Mouse (Mus musculus) MN1 (cell line): ENCODE measurements around the gene Pik3r5.

ENCODE experiments used
- DNase-seq: peaks from one replicate; pipeline ENCODE4 v3.0.0-alpha.2; 2016; ENCODE audit warnings: low spot score

The Pik3r5 gene

GRCm38 (mm10) chr11:68448356-68448755, 16.4 kb downstream of the Pik3r5 start:
- no peak for DNase-seq

- no peak for DNase-seq
These were observed 19.4 kb downstream of the Pik3r5 start for GRCm38 (mm10) chr11:68451282-68451735.

GRCm38 (mm10) chr11:68451747-68452405, 20.0 kb downstream of the Pik3r5 start:
- no peak for DNase-seq

GRCm38 (mm10) chr11:68452740-68453139, 20.8 kb downstream of the Pik3r5 start:
- no peak for DNase-seq

GRCm38 (mm10) chr11:68453301-68453700, 21.4 kb downstream of the Pik3r5 start:
- DNase-seq, result no peak

- no peak for DNase-seq
These were observed 26.2 kb downstream of the Pik3r5 start for GRCm38 (mm10) chr11:68458086-68458485.

GRCm38 (mm10) chr11:68459021-68459420, 27.1 kb downstream of the Pik3r5 start:
- DNase-seq, result no peak

- DNase-seq, result no peak
These were observed 27.6 kb downstream of the Pik3r5 start for GRCm38 (mm10) chr11:68459486-68459885.

- no peak for DNase-seq
These were observed 30.8 kb downstream of the Pik3r5 start for GRCm38 (mm10) chr11:68462716-68463115.

- no peak for DNase-seq
These were observed 32.3 kb downstream of the Pik3r5 start for GRCm38 (mm10) chr11:68464260-68464659.

GRCm38 (mm10) chr11:68465090-68465489, 33.2 kb downstream of the Pik3r5 start:
- no peak for DNase-seq

- DNase-seq, result no peak
These were observed 35.5 kb downstream of the Pik3r5 start for GRCm38 (mm10) chr11:68467441-68467840.

- DNase-seq, result no peak
These were observed 36.2 kb downstream of the Pik3r5 start for GRCm38 (mm10) chr11:68467962-68468612.

- DNase-seq, result no peak
These were observed 37.0 kb downstream of the Pik3r5 start for GRCm38 (mm10) chr11:68468886-68469285.

GRCm38 (mm10) chr11:68472162-68472849, 40.4 kb downstream of the Pik3r5 start:
- DNase-seq, result no peak

- DNase-seq, result no peak
These were observed 42.7 kb downstream of the Pik3r5 start for GRCm38 (mm10) chr11:68474600-68474999.

GRCm38 (mm10) chr11:68475676-68476075, 43.8 kb downstream of the Pik3r5 start:
- DNase-seq, result no peak

- no peak for DNase-seq
These were observed 45.7 kb downstream of the Pik3r5 start for GRCm38 (mm10) chr11:68477661-68478060.

- DNase-seq, result no peak
These were observed 46.7 kb downstream of the Pik3r5 start for GRCm38 (mm10) chr11:68478574-68478981.

- no peak for DNase-seq
These were observed 48.7 kb downstream of the Pik3r5 start for GRCm38 (mm10) chr11:68480660-68481059.

- no peak for DNase-seq
These were observed 50.1 kb downstream of the Pik3r5 start for GRCm38 (mm10) chr11:68482001-68482400.

- no peak for DNase-seq
These were observed 51.3 kb downstream of the Pik3r5 start for GRCm38 (mm10) chr11:68483213-68483612.

GRCm38 (mm10) chr11:68484431-68484830, 52.5 kb downstream of the Pik3r5 start:
- DNase-seq, result no peak
